Mouse (Mus musculus): ENCODE measurements around the gene Lrrfip2.

The Lrrfip2 gene

DNA sequence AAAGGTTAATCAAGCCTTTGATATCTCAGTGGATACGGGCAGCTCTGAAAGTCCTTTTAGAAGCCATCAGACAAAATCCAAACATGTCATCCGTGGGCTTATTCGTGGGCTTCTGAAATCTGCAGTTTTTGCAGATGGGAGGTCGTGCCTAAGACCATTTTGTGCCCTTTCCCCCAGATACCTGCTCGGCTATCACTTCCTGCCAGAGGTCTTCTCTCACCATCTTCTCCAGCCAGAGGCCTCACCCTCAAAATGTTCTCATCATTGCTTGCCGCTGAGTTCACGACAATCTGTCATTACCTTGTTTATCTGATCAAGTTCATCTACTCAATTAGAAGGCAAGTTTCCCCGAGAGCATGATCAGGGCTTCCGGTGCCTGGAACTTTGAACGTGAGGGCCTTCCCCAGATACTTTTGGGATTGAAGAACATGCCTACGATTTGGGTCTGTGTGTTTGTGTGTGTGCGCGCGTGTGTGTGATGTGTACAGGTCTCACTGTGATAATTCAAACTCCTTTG is at the start of gene Lrrfip2:
Gene Lrrfip2 (plus strand): TSS at position 467 of the 517 bp plus-strand sequence.
- in situ Hi-C loops (cut with MboI; ENCODE audit: low pct_unique_long_range_greater_than_20kb in 1 of 2, low sequenced_read_pairs in 2 of 2, unreplicated experiment in 1 of 2) = no loop called here

DNA sequence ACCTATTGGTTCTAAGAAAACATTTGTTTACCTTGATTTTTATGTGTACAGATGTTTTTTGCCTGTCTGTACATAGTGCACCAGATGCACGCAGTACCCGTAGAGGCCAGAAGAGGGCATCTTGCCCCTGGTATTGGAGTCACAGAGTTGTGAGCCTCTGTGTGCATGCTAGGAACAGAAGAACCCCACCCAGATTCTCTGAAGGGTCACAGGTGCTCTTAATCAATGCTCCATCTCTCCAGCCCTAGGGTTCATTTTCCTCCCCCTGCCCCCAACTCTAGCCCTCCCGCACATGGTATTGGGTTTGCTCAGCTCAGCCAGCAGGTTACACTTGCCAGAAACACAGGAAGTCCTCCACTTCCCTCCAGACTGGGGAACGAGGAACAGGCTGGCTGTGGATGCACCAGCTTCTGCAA is 46.8 kb upstream of the Lrrfip2 start:
- in situ Hi-C loops (cut with MboI; ENCODE audit: low pct_unique_long_range_greater_than_20kb in 1 of 2, low sequenced_read_pairs in 2 of 2, unreplicated experiment in 1 of 2) = loop anchor here (10.0 to 25.0 kb wide), 2 partner anchors 158 to 166 kb away; partner anchors contain the start of gene Fam240a (in 1 of the 2)

DNA sequence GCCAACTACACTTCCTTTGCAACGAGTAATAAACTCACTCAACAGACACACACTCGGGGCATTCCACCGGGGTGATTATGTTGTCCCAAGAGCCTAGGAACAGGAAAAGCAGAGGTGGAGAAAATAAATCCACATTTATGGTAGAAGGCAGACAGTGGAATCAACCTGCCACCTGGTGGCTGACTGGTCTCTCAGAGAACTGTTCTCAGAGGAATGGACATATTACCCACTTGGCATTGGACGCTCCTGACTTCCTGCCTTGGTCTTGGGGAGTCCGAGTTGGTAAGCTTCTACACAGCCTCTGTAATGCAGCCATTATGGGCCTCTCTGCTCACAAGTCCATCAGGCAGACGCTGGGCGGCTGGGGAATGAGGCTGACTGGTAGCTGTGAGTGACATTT is 45.2 kb upstream of the Lrrfip2 start:
- in situ Hi-C loops (cut with MboI; ENCODE audit: low pct_unique_long_range_greater_than_20kb in 1 of 2, low sequenced_read_pairs in 2 of 2, unreplicated experiment in 1 of 2) = loop anchor here (10.0 to 25.0 kb wide), 2 partner anchors 160 to 167 kb away; partner anchors contain the start of gene Fam240a (in 1 of the 2)

DNA sequence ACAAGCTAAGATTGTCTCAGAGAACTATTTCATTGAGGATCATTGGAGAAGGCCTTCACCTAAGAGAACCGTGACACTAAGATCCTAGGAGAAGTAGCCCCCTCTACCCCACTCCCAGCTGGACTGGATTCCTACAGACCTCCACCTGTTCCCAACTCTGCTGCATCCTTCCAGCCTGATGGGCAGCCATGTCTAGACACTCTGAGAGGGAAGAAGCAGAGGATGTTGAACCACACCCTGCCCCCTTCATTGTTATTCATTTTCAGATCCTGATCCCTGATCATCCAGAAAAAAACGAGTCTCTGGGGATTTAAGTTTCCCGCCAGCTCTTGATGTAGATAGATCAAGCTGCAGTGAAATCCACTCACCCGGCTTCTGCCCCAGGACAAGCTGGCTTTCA is 44.4 kb upstream of the Lrrfip2 start:
- in situ Hi-C loops (cut with MboI; ENCODE audit: low pct_unique_long_range_greater_than_20kb in 1 of 2, low sequenced_read_pairs in 2 of 2, unreplicated experiment in 1 of 2) = loop anchor here (10.0 to 25.0 kb wide), 2 partner anchors 161 to 168 kb away; partner anchors contain the start of gene Fam240a (in 1 of the 2)

DNA sequence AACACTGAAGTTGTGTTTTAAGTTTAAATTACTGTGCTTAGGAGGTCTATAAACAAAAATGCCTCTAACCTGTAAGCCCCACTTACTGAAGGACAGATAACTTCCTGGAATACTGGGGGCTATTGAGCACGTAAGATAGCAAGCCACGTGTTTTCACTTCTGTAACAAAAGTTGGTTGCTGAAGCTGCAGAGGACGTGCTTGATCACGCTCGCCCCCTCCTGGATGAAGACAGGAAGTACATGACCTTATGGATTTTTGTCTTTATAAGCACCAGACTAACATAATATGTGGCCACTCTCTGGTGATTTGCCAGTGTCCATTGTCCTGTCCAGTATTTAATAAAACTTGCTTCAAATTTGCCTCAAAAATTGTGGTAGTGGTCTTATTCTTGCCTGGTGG is 39.6 kb upstream of the Lrrfip2 start:
- in situ Hi-C loops (cut with MboI; ENCODE audit: low pct_unique_long_range_greater_than_20kb in 1 of 2, low sequenced_read_pairs in 2 of 2, unreplicated experiment in 1 of 2) = loop anchor here in 1 of 2 experiments (10.0 kb wide), 1 partner anchor 173 kb away; no protein-coding TSS in a partner anchor

DNA sequence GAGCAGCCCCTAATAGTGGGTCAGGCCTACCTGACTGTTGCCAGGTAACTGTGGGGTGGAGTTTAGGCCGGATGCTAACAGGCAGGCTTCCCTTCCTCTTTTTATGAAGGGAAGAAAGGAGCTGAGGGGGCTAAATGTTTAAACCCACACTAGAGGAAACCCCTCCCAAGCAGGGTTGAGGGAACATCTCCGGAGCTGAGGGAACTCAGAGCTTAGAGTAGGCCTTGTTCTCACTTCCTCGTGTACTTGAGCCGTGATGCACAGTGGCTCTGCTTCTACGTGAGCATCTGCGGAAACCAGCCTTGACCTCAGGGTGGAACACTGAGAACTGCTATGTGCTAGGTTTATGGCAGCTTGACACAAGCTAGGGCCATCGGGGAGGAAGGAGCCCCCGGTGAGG is 36.6 kb upstream of the Lrrfip2 start:
- in situ Hi-C loops (cut with MboI; ENCODE audit: low pct_unique_long_range_greater_than_20kb in 1 of 2, low sequenced_read_pairs in 2 of 2, unreplicated experiment in 1 of 2) = no loop called here

DNA sequence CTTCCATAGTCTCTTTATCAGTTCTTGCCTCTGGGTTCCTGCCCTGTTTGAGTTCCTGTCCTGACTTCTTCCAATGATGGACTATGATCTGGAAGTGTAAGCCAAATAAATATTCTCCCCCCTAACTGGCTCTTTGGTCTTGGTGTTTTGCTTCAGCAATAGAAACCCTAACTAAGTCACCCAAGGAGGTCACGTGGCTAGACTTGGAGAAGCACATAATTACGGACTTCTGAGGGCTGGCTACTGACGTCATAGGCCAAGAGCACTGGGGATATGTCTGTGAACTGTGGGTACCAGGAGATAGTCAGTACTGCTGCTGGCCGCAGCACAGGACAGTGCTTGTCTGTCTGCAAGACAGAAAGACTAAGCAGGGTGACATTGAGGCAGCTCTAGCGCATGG is 35.6 kb upstream of the Lrrfip2 start:
- in situ Hi-C loops (cut with MboI; ENCODE audit: low pct_unique_long_range_greater_than_20kb in 1 of 2, low sequenced_read_pairs in 2 of 2, unreplicated experiment in 1 of 2) = no loop called here

DNA sequence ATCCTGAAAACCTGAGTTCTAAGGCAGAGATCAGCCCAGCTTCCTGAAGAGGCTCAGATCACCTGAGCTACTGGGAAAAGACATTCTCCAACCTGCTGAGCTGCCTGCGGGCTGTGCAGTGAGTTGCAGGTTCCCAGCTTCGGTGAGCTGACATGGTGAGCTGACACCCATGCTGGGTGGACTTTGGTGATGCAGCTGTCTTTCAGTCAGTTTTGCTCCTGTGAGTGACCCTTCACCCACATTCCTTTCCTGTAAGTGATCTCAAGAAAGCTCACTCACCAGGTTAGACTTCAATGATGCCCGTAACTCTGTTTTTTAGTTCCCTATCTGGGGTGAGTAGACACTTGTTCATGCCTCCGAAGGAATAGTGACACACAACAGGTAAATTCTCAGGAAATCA is 32.1 kb upstream of the Lrrfip2 start:
- in situ Hi-C loops (cut with MboI; ENCODE audit: low pct_unique_long_range_greater_than_20kb in 1 of 2, low sequenced_read_pairs in 2 of 2, unreplicated experiment in 1 of 2) = no loop called here

DNA sequence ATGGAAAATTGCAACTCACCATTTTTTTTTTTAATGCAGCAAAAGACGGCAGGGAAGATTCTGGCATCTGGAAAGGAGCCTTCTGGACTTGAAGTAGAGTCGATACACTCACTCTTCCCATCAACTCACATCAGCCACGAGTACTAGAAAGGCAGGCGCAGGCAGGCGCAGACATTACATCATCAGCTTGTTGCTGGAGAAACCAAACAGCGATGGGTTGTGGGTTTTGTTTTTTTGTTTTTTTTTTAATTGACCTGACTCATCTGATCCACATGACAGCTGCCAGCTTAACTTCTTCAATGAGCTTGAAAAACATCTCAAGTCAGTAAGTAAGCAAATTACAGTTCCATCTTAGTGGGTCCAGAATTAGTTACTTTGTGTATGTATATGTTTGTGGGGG is 31.3 kb upstream of the Lrrfip2 start:
- in situ Hi-C loops (cut with MboI; ENCODE audit: low pct_unique_long_range_greater_than_20kb in 1 of 2, low sequenced_read_pairs in 2 of 2, unreplicated experiment in 1 of 2) = no loop called here

DNA sequence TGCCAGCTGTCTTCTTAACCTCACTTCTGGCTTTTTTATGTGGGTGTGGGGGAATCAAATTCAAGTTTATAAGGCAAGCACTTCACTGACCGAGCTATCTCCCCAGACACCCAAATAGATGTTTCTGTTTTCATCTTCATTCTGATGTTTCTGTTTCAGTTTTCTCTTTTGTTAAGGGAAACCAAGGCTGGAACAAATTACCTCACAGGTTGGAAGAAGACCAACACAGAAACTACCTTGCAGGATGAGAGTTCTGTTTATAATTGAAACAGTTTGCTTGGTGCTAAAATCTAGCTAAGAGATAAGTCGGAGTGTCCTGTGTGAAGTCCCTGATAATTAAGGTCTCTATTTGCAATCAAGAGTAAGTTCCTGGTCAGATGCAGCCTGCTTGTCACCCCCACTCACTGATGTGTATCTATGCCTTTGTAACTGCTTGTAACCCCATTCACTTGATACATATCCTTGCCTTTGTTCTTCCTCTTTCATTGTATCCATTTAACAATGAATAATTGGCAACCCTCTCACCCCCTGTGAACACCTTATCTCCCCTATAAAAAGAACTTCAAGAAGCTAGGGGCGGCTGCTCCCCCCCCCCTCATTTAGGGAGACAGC is 30.3 kb upstream of the Lrrfip2 start:
- in situ Hi-C loops (cut with MboI; ENCODE audit: low pct_unique_long_range_greater_than_20kb in 1 of 2, low sequenced_read_pairs in 2 of 2, unreplicated experiment in 1 of 2) = no loop called here

DNA sequence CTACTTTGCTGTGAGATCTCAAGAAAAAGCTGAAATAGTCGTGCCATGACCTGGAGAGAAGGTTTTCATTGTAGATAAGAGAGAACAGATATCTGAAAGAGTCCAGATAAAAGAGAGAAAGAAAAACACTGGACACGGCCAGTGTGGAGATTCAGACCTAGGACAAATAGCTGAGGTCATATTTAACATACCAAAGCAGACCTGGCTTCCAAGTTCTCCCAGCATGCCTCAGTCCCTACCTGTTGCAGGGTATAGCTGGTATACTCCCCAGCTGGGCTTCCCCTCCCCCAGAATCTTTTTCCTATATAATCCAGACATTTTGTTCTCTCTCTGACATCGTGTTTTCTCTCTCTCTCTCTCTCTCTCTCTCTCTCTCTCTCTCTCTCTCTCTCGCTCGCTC is 29.4 kb upstream of the Lrrfip2 start:
- in situ Hi-C loops (cut with MboI; ENCODE audit: low pct_unique_long_range_greater_than_20kb in 1 of 2, low sequenced_read_pairs in 2 of 2, unreplicated experiment in 1 of 2) = no loop called here

DNA sequence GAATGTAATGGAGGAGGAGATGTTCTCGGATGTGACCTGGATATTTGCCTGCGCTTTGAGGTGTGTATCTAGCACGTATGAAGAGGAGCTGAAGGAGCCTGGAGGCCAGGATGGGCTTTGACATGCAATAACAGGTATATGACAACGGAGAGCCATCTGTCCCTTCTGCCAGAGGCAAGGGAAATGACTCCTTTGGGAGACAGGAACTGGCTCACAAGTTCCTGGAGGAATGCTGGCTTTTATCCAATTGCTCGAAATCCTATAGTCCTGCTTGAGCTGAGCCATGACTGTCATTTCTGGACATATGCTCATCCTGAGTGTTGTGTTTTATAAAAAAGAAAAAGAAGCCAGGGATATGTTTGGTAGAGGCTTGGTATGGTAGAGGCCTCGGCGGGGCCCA is 28.5 kb upstream of the Lrrfip2 start:
- in situ Hi-C loops (cut with MboI; ENCODE audit: low pct_unique_long_range_greater_than_20kb in 1 of 2, low sequenced_read_pairs in 2 of 2, unreplicated experiment in 1 of 2) = no loop called here

DNA sequence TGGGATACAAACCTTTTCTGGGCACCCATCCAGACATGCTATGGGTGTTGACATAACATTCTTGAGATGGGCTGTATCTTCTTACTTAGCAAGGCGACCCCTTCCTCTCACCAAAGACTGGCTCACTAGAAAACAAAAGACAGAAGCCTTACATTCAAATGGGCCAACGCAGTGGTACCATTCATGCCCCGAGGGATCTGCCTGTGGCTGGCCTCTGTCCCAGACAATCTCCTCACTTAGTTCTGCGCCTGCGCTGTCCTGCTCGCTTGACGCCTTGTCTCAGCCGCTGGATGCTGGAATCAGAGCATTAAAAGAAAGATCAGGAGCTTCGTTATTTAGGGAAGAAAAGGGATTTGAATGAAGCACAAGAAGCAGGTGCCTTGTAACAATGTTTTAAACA is 24.7 kb upstream of the Lrrfip2 start:
- in situ Hi-C loops (cut with MboI; ENCODE audit: low pct_unique_long_range_greater_than_20kb in 1 of 2, low sequenced_read_pairs in 2 of 2, unreplicated experiment in 1 of 2) = no loop called here

DNA sequence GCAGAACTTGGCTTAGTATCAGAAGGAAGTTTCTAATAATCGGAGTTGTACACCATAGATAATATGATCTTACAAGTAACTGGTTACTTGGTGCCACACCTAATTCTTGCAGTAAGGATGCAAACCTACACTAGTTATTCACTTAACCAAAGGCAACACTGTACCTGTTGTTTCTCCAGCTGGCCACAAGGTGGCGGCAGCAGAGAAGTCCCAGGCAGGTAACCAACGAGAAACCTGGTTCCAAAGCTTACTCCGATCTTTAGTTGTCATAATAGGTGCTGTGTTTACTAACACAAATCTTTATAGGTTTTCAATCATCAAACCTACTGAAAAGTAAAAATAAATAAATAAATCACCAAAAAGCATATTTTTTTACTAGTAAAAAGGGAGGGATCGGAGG is 24.3 kb upstream of the Lrrfip2 start:
- in situ Hi-C loops (cut with MboI; ENCODE audit: low pct_unique_long_range_greater_than_20kb in 1 of 2, low sequenced_read_pairs in 2 of 2, unreplicated experiment in 1 of 2) = no loop called here

DNA sequence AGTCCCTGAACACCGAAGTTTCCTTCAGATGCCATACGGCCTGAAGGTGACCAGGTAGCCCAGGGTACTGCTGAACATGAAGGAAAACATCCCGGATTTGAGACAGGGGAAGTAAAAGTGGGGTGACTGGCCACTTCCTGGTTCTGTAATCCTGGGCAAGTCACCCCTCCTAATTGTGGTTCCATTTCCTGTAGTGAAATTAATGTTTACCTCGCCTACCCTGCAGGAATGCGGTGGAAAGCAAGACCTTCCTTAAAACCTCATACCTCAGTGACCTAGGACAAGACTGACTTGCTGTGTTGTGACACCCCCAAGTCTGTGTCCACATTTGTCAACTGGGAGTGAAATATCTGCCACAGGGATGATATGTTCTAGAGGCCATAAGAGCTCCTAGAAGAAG is 22.8 kb upstream of the Lrrfip2 start:
- in situ Hi-C loops (cut with MboI; ENCODE audit: low pct_unique_long_range_greater_than_20kb in 1 of 2, low sequenced_read_pairs in 2 of 2, unreplicated experiment in 1 of 2) = no loop called here

DNA sequence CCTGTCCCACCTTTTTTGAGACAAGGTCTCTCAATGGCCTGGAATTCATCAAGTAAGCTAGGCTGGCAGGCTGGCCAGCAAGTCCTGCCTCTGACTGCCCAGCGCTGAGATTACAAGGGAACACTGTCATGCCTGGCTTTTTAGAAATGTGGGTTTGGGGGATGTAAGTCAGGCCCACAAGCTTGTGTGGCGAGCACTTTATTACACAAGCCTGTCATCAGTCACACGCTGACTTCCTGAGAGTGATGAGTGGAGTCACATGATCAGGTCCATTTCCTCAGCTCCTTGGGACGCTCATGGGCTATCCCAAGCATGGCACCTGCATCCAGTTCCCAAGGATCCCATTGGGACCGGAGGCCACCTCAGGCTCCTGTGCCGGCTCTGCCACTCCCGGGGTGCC is 21.7 kb upstream of the Lrrfip2 start:
- in situ Hi-C loops (cut with MboI; ENCODE audit: low pct_unique_long_range_greater_than_20kb in 1 of 2, low sequenced_read_pairs in 2 of 2, unreplicated experiment in 1 of 2) = no loop called here

DNA sequence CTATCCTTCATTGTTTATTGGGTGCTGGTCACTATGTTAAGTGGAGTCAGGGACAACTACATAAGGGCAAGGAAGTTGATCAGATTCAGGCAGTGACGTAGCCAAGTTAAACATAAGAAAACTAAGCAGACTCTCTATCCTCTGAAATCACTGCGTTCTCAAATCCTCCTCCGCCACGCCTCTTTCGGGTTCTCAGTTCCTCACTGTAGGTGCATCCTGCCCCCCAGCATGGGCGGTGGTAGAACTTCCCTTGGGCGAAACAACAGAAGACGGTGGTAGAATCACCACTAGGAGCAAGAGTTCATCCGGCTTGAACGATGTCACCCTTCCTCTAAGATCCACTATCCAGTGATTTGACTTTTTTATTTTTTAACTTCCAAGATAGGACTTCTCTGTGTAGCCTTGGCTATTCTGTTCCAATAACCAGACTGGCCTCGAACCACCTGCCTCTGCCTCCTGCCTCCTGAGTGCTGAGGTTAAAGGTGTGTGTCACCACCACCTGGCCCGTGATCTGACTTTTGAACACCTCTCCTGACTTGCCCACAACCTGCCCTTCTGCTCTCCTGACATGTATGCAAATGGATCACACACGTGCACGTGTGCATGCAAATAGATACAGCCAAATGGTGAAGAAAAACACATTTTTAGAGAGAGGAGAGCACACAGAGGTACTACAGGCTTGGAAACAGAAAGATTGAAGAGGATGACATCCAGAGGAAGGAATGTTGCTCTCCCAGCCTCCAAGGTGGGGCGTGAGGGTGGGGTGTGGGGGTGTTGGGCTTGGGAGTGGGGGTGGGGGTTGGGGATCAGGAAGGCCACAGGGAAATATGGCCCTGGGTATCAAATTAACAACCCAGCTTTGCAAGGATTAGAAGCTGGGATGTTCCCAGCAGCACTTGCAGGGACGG is 20.7 kb upstream of the Lrrfip2 start:
- in situ Hi-C loops (cut with MboI; ENCODE audit: low pct_unique_long_range_greater_than_20kb in 1 of 2, low sequenced_read_pairs in 2 of 2, unreplicated experiment in 1 of 2) = no loop called here

DNA sequence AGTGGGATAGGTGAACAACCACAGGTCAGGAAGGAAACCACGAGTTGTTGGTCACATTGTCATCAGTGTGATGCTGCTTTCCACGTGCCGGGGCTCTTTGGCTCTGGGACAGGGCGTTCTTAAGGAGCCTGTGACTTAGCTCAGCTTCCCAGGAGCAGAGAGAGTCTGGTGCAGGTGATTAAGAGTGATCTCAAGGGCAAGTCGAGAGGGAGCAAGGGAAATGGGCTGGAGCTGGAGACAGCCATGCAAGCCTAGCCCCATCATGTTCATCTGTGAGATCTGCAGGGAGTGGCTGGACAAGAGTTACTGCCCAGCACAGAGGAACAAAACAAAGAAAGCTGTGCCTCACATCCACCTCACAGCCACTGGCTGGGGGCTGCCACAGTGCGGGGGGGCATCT is 19.8 kb upstream of the Lrrfip2 start:
- in situ Hi-C loops (cut with MboI; ENCODE audit: low pct_unique_long_range_greater_than_20kb in 1 of 2, low sequenced_read_pairs in 2 of 2, unreplicated experiment in 1 of 2) = no loop called here

DNA sequence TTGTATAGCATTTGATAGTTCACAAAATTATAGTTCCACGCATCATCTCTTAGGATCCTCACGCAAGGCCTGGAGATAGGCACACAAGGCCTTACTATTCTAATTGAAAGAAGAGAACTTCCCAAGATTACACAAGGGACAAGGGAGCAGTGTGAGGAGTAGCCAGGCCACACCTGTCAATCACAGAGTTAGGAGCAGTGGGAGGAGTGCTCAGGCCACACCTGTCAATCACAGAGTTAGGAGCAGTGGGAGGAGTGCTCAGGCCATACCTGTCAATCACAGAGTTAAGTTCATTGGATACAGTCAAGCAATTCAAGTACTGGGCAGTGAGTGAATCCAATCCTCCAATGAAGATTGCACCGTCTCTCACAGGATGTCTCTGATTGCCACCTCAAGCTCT is 17.0 kb upstream of the Lrrfip2 start:
- in situ Hi-C loops (cut with MboI; ENCODE audit: low pct_unique_long_range_greater_than_20kb in 1 of 2, low sequenced_read_pairs in 2 of 2, unreplicated experiment in 1 of 2) = no loop called here
